In genomic region chr14:118919025-118919424, GRCm38 (mm10) we compare ENCODE assay signal across 8 mouse cellular contexts. TPM values are rescaled to one million over a fixed set of nuclear protein-coding genes. Genes with fewer than 3 reads are reported as not detected.
A peak's percentile ranks its signal among the peaks of the same experiment; 100 is the strongest.
DNase-seq lines count a peak whose midpoint lies in the region; ATAC-seq and TF ChIP-seq lines count a peak whose summit lies in the region.

No protein-coding gene starts in this region.

- H3K27me3 ChIP-seq in heart, adult 2 months (ENCODE audit: control insufficient read depth, insufficient read depth, low read length) = 0 out of 2 replicates have a peak, but pooled peaks cover 3% of the 10 kb centered on the region
- no peaks in the 10 kb centered on the region; the same call in 1 of the 2 replicates for H3K27me3 ChIP-seq in midbrain, embryonic 14.5 days (ENCODE audit: control insufficient read depth, insufficient read depth, low read length)
- no peaks in the 10 kb centered on the region for H3K27me3 ChIP-seq in midbrain, embryonic 16.5 days (ENCODE audit: control insufficient read depth, insufficient read depth, low read depth, low read length)

- intact Hi-C loops in heart, adult 2 months (cut with DNase I) = no loop called here

- DNase-seq in heart, adult 2 months = no peak
- DNase-seq in heart, adult 8-10 months (ENCODE audit: low spot score) = no peak
- DNase-seq in midbrain, embryonic 14.5 days = peak; percentile 64
- DNase-seq in retina, embryonic 14.5 days (ENCODE audit: low spot score) = peak; percentile 70
- DNase-seq in urinary bladder, postnatal 10 days (ENCODE audit: low spot score) = no peak
- no peak for DNase-seq in right cerebral cortex, postnatal 36 days (ENCODE audit: low spot score in 2 of 2)

- TF ChIP-seq EP300 in heart, adult 2 months (IDR thresholded peaks at IDR 0.05; ENCODE audit: insufficient read depth, low read depth, low read length) = no peak

- no peak overlapping the region for H3K4me2 ChIP-seq in midbrain, embryonic 14.5 days (ENCODE audit: low read length)
- H3K4me2 ChIP-seq in midbrain, embryonic 16.5 days (ENCODE audit: low read length) = no peak overlapping the region

- TF ChIP-seq CTCF in heart, adult 2 months (IDR thresholded peaks at IDR 0.05) = peak; percentile 73
- TF ChIP-seq CTCF in bone marrow macrophage, adult 2 months (IDR thresholded peaks at IDR 0.05; ENCODE audit: low read depth, low read length) = 0 out of 2 replicates have a peak, but pooled peaks have one; percentile 1

- H3K9ac ChIP-seq in heart, adult 2 months (ENCODE audit: low read depth, low read length) = no peak overlapping the region
- H3K9ac ChIP-seq in midbrain, embryonic 14.5 days (replicated peaks; ENCODE audit: low read length) = no peak overlapping the region
- no peak overlapping the region for H3K9ac ChIP-seq in midbrain, embryonic 16.5 days (ENCODE audit: low read depth, low read length)

- H3K79me2 ChIP-seq in heart, adult 2 months (replicated peaks; ENCODE audit: control insufficient read depth, insufficient read depth, low read length) = no peaks in the 10 kb centered on the region

- no peaks in the 10 kb centered on the region for H3K9me3 ChIP-seq in midbrain, embryonic 14.5 days (ENCODE audit: control insufficient read depth, low read length)
- H3K9me3 ChIP-seq in midbrain, embryonic 16.5 days (replicated peaks; ENCODE audit: control insufficient read depth, low read length, poor library complexity, severe bottlenecking) = no peaks in the 10 kb centered on the region

- no peaks in the 10 kb centered on the region for H3K4me1 ChIP-seq in heart, adult 2 months (ENCODE audit: control insufficient read depth, insufficient read depth, low read length)
- peaks cover 34% of the 10 kb centered on the region for H3K4me1 ChIP-seq in midbrain, embryonic 14.5 days (ENCODE audit: control insufficient read depth, insufficient read depth, low read length)
- peaks cover 35% of the 10 kb centered on the region for H3K4me1 ChIP-seq in midbrain, embryonic 16.5 days (ENCODE audit: control insufficient read depth, insufficient read depth, low read length)
- no peaks in the 10 kb centered on the region for H3K4me1 ChIP-seq in bone marrow macrophage, adult 2 months (ENCODE audit: control insufficient read depth, insufficient read depth, low read length)

- H3K27ac ChIP-seq in heart, adult 2 months = no peak overlapping the region
- H3K27ac ChIP-seq in midbrain, embryonic 14.5 days (replicated peaks; ENCODE audit: low read depth, low read length) = no peak overlapping the region
- H3K27ac ChIP-seq in midbrain, embryonic 16.5 days (ENCODE audit: low read length) = no peak overlapping the region
- no peak overlapping the region for H3K27ac ChIP-seq in bone marrow macrophage, adult 2 months (ENCODE audit: insufficient read depth, low read depth, low read length)

- no peak for ATAC-seq in midbrain, embryonic 14.5 days (ENCODE audit: low FRiP score, low TSS enrichment)
- no peak for ATAC-seq in midbrain, embryonic 16.5 days

- no peaks in the 10 kb centered on the region for H3K36me3 ChIP-seq in heart, adult 2 months (ENCODE audit: control insufficient read depth, insufficient read depth, low read length)
- H3K36me3 ChIP-seq in midbrain, embryonic 14.5 days (ENCODE audit: control insufficient read depth, insufficient read depth, low read length) = peaks cover 44% of the 10 kb centered on the region
- peaks cover 7% of the 10 kb centered on the region for H3K36me3 ChIP-seq in midbrain, embryonic 16.5 days (ENCODE audit: control insufficient read depth, insufficient read depth, low read length)

- WGBS in heart, adult 2 months = 60% methylated on average over 8 of the region's 8 CpGs
- WGBS in midbrain, embryonic 14.5 days = 77% methylated on average over 8 of the region's 8 CpGs
- 72% methylated on average over 8 of the region's 8 CpGs for WGBS in midbrain, embryonic 16.5 days

- no peak for TF ChIP-seq POLR2A in heart, adult 2 months (IDR thresholded peaks at IDR 0.05; ENCODE audit: insufficient read depth, low read depth, low read length)
- no peak for TF ChIP-seq POLR2A in bone marrow macrophage, adult 2 months (IDR thresholded peaks at IDR 0.05; ENCODE audit: borderline replicate concordance, low read depth, low read length)

- H3K4me3 ChIP-seq in heart, adult 2 months = no peak overlapping the region
- H3K4me3 ChIP-seq in midbrain, embryonic 14.5 days (replicated peaks; ENCODE audit: low read depth, low read length) = no peak overlapping the region
- no peak overlapping the region for H3K4me3 ChIP-seq in midbrain, embryonic 16.5 days (ENCODE audit: low read depth, low read length)
- H3K4me3 ChIP-seq in bone marrow macrophage, adult 2 months (ENCODE audit: insufficient read depth, low read length) = no peak overlapping the region

RNA-seq across cellular contexts. Expression of gene Dzip1, which starts 6.2 kb away (rescaled TPM):
- total RNA-seq in heart, adult 2 months (2021) = 1 to 10 TPM; 1.9 to 2.8 TPM
- polyA plus RNA-seq in heart, adult 2 months (2012; rRNA removed) = 2.2 and 2.8 TPM in 2 replicates
- 1 to 10 TPM; 2.1 to 3.1 (median 2.5) TPM for total RNA-seq in heart, adult 8-10 months (2022)
- polyA plus RNA-seq in midbrain, embryonic 14.5 days (2014; fragmentation: Nextera tagmentation; extraction: Ambion mirVana) = 94.5 and 105 TPM in 2 replicates
- 88.3 and 103 TPM in 2 replicates for polyA plus RNA-seq in midbrain, embryonic 16.5 days (2015; fragmentation: Nextera tagmentation; extraction: Ambion mirVana)
- 0.20 and 0.34 TPM in 2 replicates for polyA plus RNA-seq in bone marrow macrophage, adult 2 months (2012; ENCODE audit: insufficient read depth, insufficient read length, missing spikeins)

RNA-seq across cellular contexts. Expression of gene Dnajc3, which starts 18.8 kb away (rescaled TPM):
- total RNA-seq in heart, adult 2 months (2021) = 10 to 100 TPM; 32.5 to 33.4 TPM
- 8.5 and 20.2 TPM in 2 replicates for polyA plus RNA-seq in heart, adult 2 months (2012; rRNA removed)
- 10 to 100 TPM; 25.5 to 33.5 (median 28.4) TPM for total RNA-seq in heart, adult 8-10 months (2022)
- 17.7 and 21.9 TPM in 2 replicates for polyA plus RNA-seq in midbrain, embryonic 14.5 days (2014; fragmentation: Nextera tagmentation; extraction: Ambion mirVana)
- 20.2 and 21.3 TPM in 2 replicates for polyA plus RNA-seq in midbrain, embryonic 16.5 days (2015; fragmentation: Nextera tagmentation; extraction: Ambion mirVana)
- 36.4 and 40.5 TPM in 2 replicates for polyA plus RNA-seq in bone marrow macrophage, adult 2 months (2012; ENCODE audit: insufficient read depth, insufficient read length, missing spikeins)

Comparison
In these comparisons a context has a peak if more than half of its experiments do, and no peak if none do; other contexts are left out.
1. DNase-seq: peak in midbrain, embryonic 14.5 days (single experiment) and retina, embryonic 14.5 days (single experiment); none in heart, adult 2 months (0 of 2), heart, adult 8-10 months (single experiment), urinary bladder, postnatal 10 days (single experiment) and right cerebral cortex, postnatal 36 days (0 of 2).
2. RNA of gene Dzip1, which starts 6.2 kb away (polyA plus RNA-seq): 88.3 to 103 TPM in midbrain, embryonic 16.5 days and 94.5 to 105 TPM in midbrain, embryonic 14.5 days; 2.2 to 2.8 TPM in heart, adult 2 months and 0.20 to 0.34 TPM in bone marrow macrophage, adult 2 months; every median in the first group is over 10 times any median in the second.